Mouse (Mus musculus) CH12.LX (cell line): ENCODE data around the gene Mmgt2. TPM values are rescaled to one million over a fixed set of nuclear protein-coding genes. Genes with fewer than 3 reads are reported as not detected.

ENCODE experiments used
- DNase-seq: peaks from one replicate; pipeline ENCODE4 v3.0.0-alpha.2; 2013; ENCODE audit errors: extremely low read depth
- H3K27ac ChIP-seq: 2 replicates; pipeline ENCODE4 v1.5.1; 2012; ENCODE audit warnings: low read depth, mild to moderate bottlenecking, control low read depth, moderate library complexity; ENCODE audit not compliant: insufficient read depth
- H3K27me3 ChIP-seq: replicated peaks from 2 replicates; pipeline ENCODE3; 2012; ENCODE audit warnings: inconsistent platforms
- H3K36me3 ChIP-seq, 2 experiments: replicated peaks in 1 of 2; 2 replicates each; pipeline versions ENCODE3 to v1.6.1; 2012; ENCODE audit warnings: inconsistent platforms in 1 of 2, low read length in 1 of 2, mild to moderate bottlenecking in 1 of 2, mixed read lengths in 1 of 2, moderate library complexity in 1 of 2; ENCODE audit not compliant: control insufficient read depth in 1 of 2, insufficient read depth in 1 of 2
- H3K4me1 ChIP-seq, 2 experiments: 2 replicates each; pipeline ENCODE4 v1.6.1; 2012; ENCODE audit warnings: inconsistent platforms in 1 of 2, moderate library complexity in 1 of 2; ENCODE audit not compliant: insufficient read depth in 2 of 2, control insufficient read depth in 1 of 2
- H3K4me2 ChIP-seq: 2 replicates; pipeline ENCODE4 v1.6.1; 2012; ENCODE audit warnings: low read depth, mild to moderate bottlenecking, control low read depth; ENCODE audit not compliant: poor library complexity, insufficient read depth, severe bottlenecking
- H3K4me3 ChIP-seq, 3 experiments: fragments of 150-350 bp in 1 of 3; sonication (generic) in 1 of 3; replicated peaks in 1 of 3; 2 replicates each; pipeline versions ENCODE3 to v1.5.1; 2011 to 2012; ENCODE audit warnings: low read depth in 2 of 3, low read length in 2 of 3, mild to moderate bottlenecking in 2 of 3, moderate library complexity in 2 of 3, control low read depth in 1 of 3, improper control_type of control experiment in 1 of 3, inconsistent platforms in 1 of 3, mixed read lengths in 1 of 3; ENCODE audit not compliant: poor library complexity in 1 of 3
- H3K79me2 ChIP-seq: replicated peaks from 2 replicates; pipeline ENCODE4 v1.6.1; 2012; ENCODE audit warnings: mild to moderate bottlenecking, moderate library complexity; ENCODE audit not compliant: control insufficient read depth, poor library complexity, insufficient read depth, severe bottlenecking; ENCODE audit errors: extremely low read depth
- H3K9ac ChIP-seq: 2 replicates; pipeline ENCODE4 v1.6.1; 2012; ENCODE audit warnings: low read depth, mild to moderate bottlenecking, control low read depth, moderate library complexity; ENCODE audit not compliant: insufficient read depth
- H3K9me3 ChIP-seq: replicated peaks from 2 replicates; pipeline ENCODE3; 2012; ENCODE audit warnings: low read length, inconsistent platforms, mixed read lengths
- BHLHE40 ChIP-seq: IDR thresholded peaks from 2 replicates; pipeline ENCODE4 v1.6.1; 2011; ENCODE audit warnings: mild to moderate bottlenecking, low read depth, low read length, improper control_type of control experiment
- CHD1 ChIP-seq: IDR thresholded peaks from 2 replicates; pipeline ENCODE4 v1.6.1; 2012; ENCODE audit warnings: low read depth, low read length, improper control_type of control experiment, inconsistent platforms
- CTCF ChIP-seq, 2 experiments: IDR thresholded peaks in 1 of 2; conservative IDR thresholded peaks in 1 of 2; 2 replicates each; pipeline ENCODE4 v1.5.1; 2011 to 2012; ENCODE audit warnings: low read depth in 2 of 2, low read length in 2 of 2, improper control_type of control experiment in 1 of 2, inconsistent platforms in 1 of 2, mild to moderate bottlenecking in 1 of 2, moderate library complexity in 1 of 2
- E2F4 ChIP-seq: IDR thresholded peaks from 2 replicates; pipeline ENCODE4 v1.6.1; 2011; ENCODE audit warnings: low read depth, low read length, improper control_type of control experiment; ENCODE audit not compliant: insufficient replicate concordance
- ELF1 ChIP-seq: IDR thresholded peaks from 2 replicates; pipeline ENCODE4 v1.6.1; 2014; ENCODE audit warnings: low read depth, mild to moderate bottlenecking, inconsistent platforms, low read length, improper control_type of control experiment
- ETS1 ChIP-seq: conservative IDR thresholded peaks from 2 replicates; pipeline ENCODE4 v1.6.1; 2012; ENCODE audit warnings: low read depth, mild to moderate bottlenecking, inconsistent platforms, low read length, improper control_type of control experiment, moderate library complexity
- GABPA ChIP-seq: IDR thresholded peaks from 2 replicates; pipeline ENCODE4 v1.6.1; 2012; ENCODE audit warnings: low read depth, low read length, improper control_type of control experiment, inconsistent platforms; ENCODE audit not compliant: insufficient replicate concordance
- IRF4 ChIP-seq: IDR thresholded peaks from 2 replicates; pipeline ENCODE4 v1.6.1; 2014; ENCODE audit warnings: low read depth, mild to moderate bottlenecking, inconsistent platforms, low read length, improper control_type of control experiment
- JUN ChIP-seq: IDR thresholded peaks from 2 replicates; pipeline ENCODE4 v1.6.1; 2011; ENCODE audit warnings: low read depth, mild to moderate bottlenecking, low read length, improper control_type of control experiment, moderate library complexity; ENCODE audit not compliant: insufficient read depth
- JUND ChIP-seq: conservative IDR thresholded peaks from 2 replicates; pipeline ENCODE4 v1.6.1; 2011; ENCODE audit warnings: low read depth, low read length, improper control_type of control experiment
- MAFK ChIP-seq: IDR thresholded peaks from 2 replicates; pipeline ENCODE4 v1.6.1; 2011; ENCODE audit warnings: low read length, improper control_type of control experiment; ENCODE audit not compliant: insufficient replicate concordance
- MAX ChIP-seq: IDR thresholded peaks from 2 replicates; pipeline ENCODE4 v1.6.1; 2011; ENCODE audit warnings: low read length, improper control_type of control experiment
- MAZ ChIP-seq: IDR thresholded peaks from 2 replicates; pipeline ENCODE4 v1.6.1; 2012; ENCODE audit warnings: low read depth, mild to moderate bottlenecking, inconsistent platforms, low read length, improper control_type of control experiment, moderate library complexity
- MEF2A ChIP-seq: IDR thresholded peaks from 2 replicates; pipeline ENCODE4 v1.6.1; 2014; ENCODE audit warnings: low read depth, mild to moderate bottlenecking, inconsistent platforms, low read length, improper control_type of control experiment, borderline replicate concordance
- MYC ChIP-seq: IDR thresholded peaks from 2 replicates; pipeline ENCODE4 v1.6.1; 2011; ENCODE audit warnings: low read depth, mild to moderate bottlenecking, improper control_type of control experiment, low read length
- NELFE ChIP-seq: IDR thresholded peaks from 2 replicates; pipeline ENCODE4 v1.6.1; 2011; ENCODE audit warnings: low read depth, low read length, improper control_type of control experiment
- NRF1 ChIP-seq: IDR thresholded peaks from 2 replicates; pipeline ENCODE4 v1.6.1; 2014; ENCODE audit warnings: low read depth, mild to moderate bottlenecking, inconsistent platforms, low read length, improper control_type of control experiment, moderate library complexity
- PAX5 ChIP-seq: IDR thresholded peaks from 2 replicates; pipeline ENCODE4 v1.6.1; 2012; ENCODE audit warnings: low read length, inconsistent platforms, mixed read lengths
- POLR2A ChIP-seq: IDR thresholded peaks from 2 replicates; pipeline ENCODE4 v1.6.1; 2011; ENCODE audit warnings: low read depth, mild to moderate bottlenecking, improper control_type of control experiment, low read length
- SIN3A ChIP-seq: IDR thresholded peaks from 2 replicates; pipeline ENCODE4 v1.6.1; 2012; ENCODE audit warnings: low read length, improper control_type of control experiment, inconsistent platforms
- TBP ChIP-seq: conservative IDR thresholded peaks from 2 replicates; pipeline ENCODE4 v1.6.1; 2011; ENCODE audit warnings: low read depth, low read length, improper control_type of control experiment
- UBTF ChIP-seq: IDR thresholded peaks from 2 replicates; pipeline ENCODE4 v1.6.1; 2012; ENCODE audit warnings: low read depth, mild to moderate bottlenecking, inconsistent platforms, low read length, improper control_type of control experiment, moderate library complexity
- USF1 ChIP-seq: IDR thresholded peaks from 2 replicates; pipeline ENCODE4 v1.6.1; 2014; ENCODE audit warnings: low read depth, mild to moderate bottlenecking, inconsistent platforms, low read length, improper control_type of control experiment
- USF2 ChIP-seq: conservative IDR thresholded peaks from 2 replicates; pipeline ENCODE4 v1.6.1; 2011; ENCODE audit warnings: low read depth, low read length, improper control_type of control experiment
- ZC3H11A ChIP-seq: IDR thresholded peaks from 2 replicates; pipeline ENCODE4 v1.6.1; 2012; ENCODE audit warnings: low read depth, mild to moderate bottlenecking, inconsistent platforms, low read length, improper control_type of control experiment
- ZKSCAN1 ChIP-seq: IDR thresholded peaks from 2 replicates; pipeline ENCODE4 v1.6.1; 2012; ENCODE audit warnings: low read depth, inconsistent platforms, low read length, improper control_type of control experiment, borderline replicate concordance
- dilution Hi-C: fragments of 300-500 bp; cut with MboI; formaldehyde crosslinking; loops from 2 replicates; pipeline ENCODE4 v1.14.3; 2020; ENCODE audit warnings: low sequenced_read_pairs; ENCODE audit not compliant: extremely low pct_unique_long_range_greater_than_20kb, extremely low pct_ligation_motif_present
- in situ Hi-C: fragments of 300-500 bp; cut with MboI; formaldehyde crosslinking; loops from 3 replicates; pipeline ENCODE4 v1.14.3; 2019; ENCODE audit warnings: low sequenced_read_pairs, low pct_ligation_motif_present, low pct_unique_long_range_greater_than_20kb, mixed read lengths
- polyA plus RNA-seq: library from polyadenylated mRNA; unstranded; fragments of >175 nt; gene quantifications from 2 replicates; pipeline ENCODE4 v1.2.1, GENCODE M21; 2012; ENCODE audit warnings: low read depth; ENCODE audit not compliant: insufficient read length
- total RNA-seq, 2 experiments: library from RNA; depleted of rRNA; stranded (reverse); fragments of 300-350 nt in 1 of 2; fragments of >200 nt in 1 of 2; gene quantifications; 2 replicates each; pipeline ENCODE4 v1.2.3; 2012 to 2014

Gene Mmgt2
- total and polyA plus RNA-seq, 3 experiments: 49.2 to 65.9 (median 60.7) TPM

- in situ Hi-C loops: no loop called here
- no peak overlapping the region for H3K4me3 ChIP-seq
- dilution Hi-C loops: no loop called here
Observed at GRCm38 (mm10) chr11:62652080-62652479, 3.6 kb downstream of the Mmgt2 start.

DNA sequence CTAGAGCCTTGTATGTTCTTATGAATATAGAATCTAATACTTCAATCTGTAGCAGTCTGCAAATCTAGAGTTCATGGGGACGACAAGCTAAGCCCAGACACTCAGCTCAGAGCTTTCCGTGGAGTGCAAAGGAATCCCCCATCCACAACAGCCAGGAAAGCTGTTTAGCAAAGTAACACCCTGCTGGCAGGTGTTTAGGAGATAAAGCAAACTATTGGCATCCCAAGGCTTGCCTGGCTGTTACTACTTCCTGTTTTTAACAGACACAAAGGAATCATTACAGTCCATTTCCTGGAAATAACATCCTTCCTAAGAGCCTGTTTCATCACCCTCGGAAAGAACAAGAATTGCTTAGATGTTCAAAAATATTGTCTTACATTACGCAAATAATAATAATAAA, 12.4 kb downstream of the Mmgt2 start:
- dilution Hi-C loops (no loop called here), in situ Hi-C loops (no loop called here)
- Histone ChIP-seq H3K4me1 (peaks cover 0 to 14% of the 10 kb centered on the region in 2 experiments; a peak in 2 of 4 replicates), H3K4me2 (no peak overlapping the region), H3K27ac (no peak overlapping the region), H3K36me3 (peaks cover 35 to 77% of the 10 kb centered on the region in 2 experiments), H3K9me3 (no peaks in the 10 kb centered on the region), H3K4me3 (no peak overlapping the region), H3K27me3 (no peaks in the 10 kb centered on the region), H3K79me2 (peaks cover 9% of the 10 kb centered on the region), H3K9ac (no peak overlapping the region)
- DNase-seq: no peak
- TF ChIP-seq POLR2A: no peak
- no peak for TF ChIP-seq PAX5
- TF ChIP-seq E2F4: no peak
- no peak for TF ChIP-seq ETS1
- TF ChIP-seq MYC: no peak
- TF ChIP-seq UBTF: no peak

More at GRCm38 (mm10) chr11:62652080-62652479, 3.6 kb downstream of the Mmgt2 start:
- H3K4me1 ChIP-seq: peaks cover 12 to 63% of the 10 kb centered on the region in 2 experiments
- no peak overlapping the region for H3K9ac ChIP-seq
- peaks cover 30 to 59% of the 10 kb centered on the region in 2 experiments for H3K36me3 ChIP-seq
- TF ChIP-seq IRF4 (no peak), MAZ (no peak), E2F4 (no peak), MAFK (no peak), USF2 (no peak), MAX (no peak), MYC (no peak), ELF1 (no peak)
- H3K27me3 ChIP-seq: no peaks in the 10 kb centered on the region
- no peak overlapping the region for H3K4me2 ChIP-seq
- H3K27ac ChIP-seq: no peak overlapping the region
- DNase-seq: no peak
- peaks cover 30% of the 10 kb centered on the region for H3K79me2 ChIP-seq
- no peaks in the 10 kb centered on the region for H3K9me3 ChIP-seq

DNA sequence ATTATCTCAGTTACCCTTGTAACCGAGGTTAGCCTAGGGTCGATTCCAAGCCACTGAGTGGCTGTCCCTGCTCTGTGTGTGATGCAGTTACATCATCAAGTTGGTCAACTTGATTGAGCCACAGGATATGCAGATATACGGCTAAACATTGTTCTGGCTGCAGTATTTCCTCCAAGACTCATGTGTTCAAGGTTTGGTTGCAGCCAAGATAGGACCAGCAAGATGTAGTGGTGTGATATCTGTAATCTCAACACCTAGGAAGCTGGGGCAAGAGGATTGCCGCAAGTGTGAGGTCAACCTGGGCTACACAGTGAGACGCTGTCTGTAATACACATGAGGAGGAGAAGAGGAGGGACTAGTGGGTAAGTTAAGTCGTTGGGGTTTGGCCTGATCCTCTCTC, 15.8 kb downstream of the Mmgt2 start:
- TF ChIP-seq SIN3A: no peak
- no peak for TF ChIP-seq TBP
- no peak for TF ChIP-seq USF1
- TF ChIP-seq CTCF (conservative IDR thresholded peaks at IDR 0.05 in 1 of 2, IDR thresholded peaks at IDR 0.05 in 1 of 2; ENCODE audit: low read depth in 2 of 2, low read length in 2 of 2): no peak
- no peak for TF ChIP-seq MEF2A
- TF ChIP-seq PAX5: no peak
- no peak for TF ChIP-seq JUND
- no peak for TF ChIP-seq CHD1
- TF ChIP-seq BHLHE40: no peak
- TF ChIP-seq GABPA: no peak
- TF ChIP-seq NRF1: no peak
- no peak for TF ChIP-seq ZKSCAN1
- no peak for TF ChIP-seq MYC
- TF ChIP-seq MAX: no peak
- TF ChIP-seq ZC3H11A: no peak
- TF ChIP-seq JUN: no peak
- no peak for TF ChIP-seq IRF4
- TF ChIP-seq NELFE: no peak
- TF ChIP-seq POLR2A: no peak
- Histone ChIP-seq H3K4me1 (no peaks in the 10 kb centered on the region), H3K27me3 (no peaks in the 10 kb centered on the region), H3K4me2 (no peak overlapping the region), H3K4me3 (no peak overlapping the region), H3K9ac (no peak overlapping the region), H3K79me2 (no peaks in the 10 kb centered on the region), H3K27ac (no peak overlapping the region), H3K9me3 (no peaks in the 10 kb centered on the region), H3K36me3 (peaks cover 34 to 70% of the 10 kb centered on the region in 2 experiments)
- no peak for DNase-seq
- dilution Hi-C loops: no loop called here
- in situ Hi-C loops: no loop called here
